Mouse (Mus musculus): ENCODE measurements around the gene Mall. TPM values are rescaled to one million over a fixed set of nuclear protein-coding genes. Genes with fewer than 3 reads are reported as not detected.

Mall gene
- under 1 TPM; 0.53 to 0.54 TPM for total RNA-seq (2021)
- long read RNA-seq, partial matches to known transcripts = 0 of 2 reads
- long read RNA-seq, other reads (novel, unspliced or antisense) = 0 of 2 reads

GRCm38 (mm10) chr2:127729671-127730070 is at the start of gene Mall:
Gene Mall, minus strand, starts transcription at chr2:127729932.
- no peak for DNase-seq (ENCODE audit: low spot score in 2 of 2)

- no peak for DNase-seq (ENCODE audit: low spot score in 2 of 2)
These were observed 48.7 kb upstream of the Mall start for GRCm38 (mm10) chr2:127778451-127778850.

GRCm38 (mm10) chr2:127775013-127775412 is 45.3 kb upstream of the Mall start:
- DNase-seq (ENCODE audit: low spot score in 2 of 2) = no peak

GRCm38 (mm10) chr2:127774578-127774941 is 44.8 kb upstream of the Mall start:
- no peak for DNase-seq (ENCODE audit: low spot score in 2 of 2)

- DNase-seq (ENCODE audit: low spot score in 2 of 2) = no peak
These were observed 44.3 kb upstream of the Mall start for GRCm38 (mm10) chr2:127773938-127774577.

- DNase-seq (ENCODE audit: low spot score in 2 of 2) = no peak
These were observed 31.9 kb upstream of the Mall start for GRCm38 (mm10) chr2:127761587-127761986.

- DNase-seq (ENCODE audit: low spot score in 2 of 2) = no peak
These were observed 30.8 kb upstream of the Mall start for GRCm38 (mm10) chr2:127760429-127761000.

GRCm38 (mm10) chr2:127760014-127760413 is 30.3 kb upstream of the Mall start:
- no peak for DNase-seq (ENCODE audit: low spot score in 2 of 2)

- DNase-seq (ENCODE audit: low spot score in 2 of 2) = no peak
These were observed 29.6 kb upstream of the Mall start for GRCm38 (mm10) chr2:127759157-127759880.

GRCm38 (mm10) chr2:127757171-127757570 is 27.4 kb upstream of the Mall start:
- peak; percentile 45 to 54 for DNase-seq (ENCODE audit: low spot score in 2 of 2)

- no peak for DNase-seq (ENCODE audit: low spot score in 2 of 2)
These were observed 24.4 kb upstream of the Mall start for GRCm38 (mm10) chr2:127754113-127754512.

GRCm38 (mm10) chr2:127751849-127752610 is 22.3 kb upstream of the Mall start:
- no peak for DNase-seq (ENCODE audit: low spot score in 2 of 2)

- no peak for DNase-seq (ENCODE audit: low spot score in 2 of 2)
These were observed 19.6 kb upstream of the Mall start for GRCm38 (mm10) chr2:127749376-127749775.

GRCm38 (mm10) chr2:127748316-127748715 is 18.6 kb upstream of the Mall start:
- no peak for DNase-seq (ENCODE audit: low spot score in 2 of 2)

- no peak for DNase-seq (ENCODE audit: low spot score in 2 of 2)
These were observed 12.9 kb upstream of the Mall start for GRCm38 (mm10) chr2:127742637-127743036.

- no peak for DNase-seq (ENCODE audit: low spot score in 2 of 2)
These were observed 11.2 kb upstream of the Mall start for GRCm38 (mm10) chr2:127740756-127741519.

- no peak for DNase-seq (ENCODE audit: low spot score in 2 of 2)
These were observed 8.2 kb upstream of the Mall start for GRCm38 (mm10) chr2:127737885-127738284.

GRCm38 (mm10) chr2:127736631-127737209 is 7.0 kb upstream of the Mall start:
- DNase-seq (ENCODE audit: low spot score in 2 of 2) = no peak

- DNase-seq (ENCODE audit: low spot score in 2 of 2) = no peak
These were observed 5.9 kb upstream of the Mall start for GRCm38 (mm10) chr2:127735512-127736145.

GRCm38 (mm10) chr2:127734889-127735288 is 5.2 kb upstream of the Mall start:
- DNase-seq (ENCODE audit: low spot score in 2 of 2) = no peak
